Mouse (Mus musculus): ENCODE results near the gene Fgf22.

- TF ChIP-seq ZC3H11A (IDR thresholded peaks at IDR 0.05; ENCODE audit: borderline replicate concordance, low read depth, low read length) (no peak), HCFC1 (IDR thresholded peaks at IDR 0.05; ENCODE audit: borderline replicate concordance, insufficient read depth, low read length) (no peak), ZNF384 (IDR thresholded peaks at IDR 0.05; ENCODE audit: low read depth, low read length) (no peak), MAFK (IDR thresholded peaks at IDR 0.05; ENCODE audit: insufficient read depth, low read depth, low read length) (no peak)
Measured at GRCm38 (mm10) chr10:79774486-79775279, 19.8 kb downstream of the Fgf22 start.
